Mouse (Mus musculus): ENCODE results near the gene Gpr37l1. TPM values are rescaled to one million over a fixed set of nuclear protein-coding genes. Genes with fewer than 3 reads are reported as not detected.

Gpr37l1 gene
- polyA plus RNA-seq, 1 experiment from 2014 or later, result not detected

GRCm38 (mm10) chr1:135180830-135181229 is 13.3 kb upstream of the Gpr37l1 start:
- Histone ChIP-seq H3K9me3 (replicated peaks) (no peaks in the 10 kb centered on the region), H3K4me3 (no peak overlapping the region), H3K4me2 (no peak overlapping the region), H3K36me3 (ENCODE audit: poor library complexity, severe bottlenecking) (no peaks in the 10 kb centered on the region), H3K27me3 (no peaks in the 10 kb centered on the region), H3K27ac (no peak overlapping the region), H3K4me1 (peaks cover 10% of the 10 kb centered on the region), H3K9ac (no peak overlapping the region)
- WGBS, result 92% methylated on average over 10 of the region's 10 CpGs
- no peak for ATAC-seq

- H3K36me3 ChIP-seq (ENCODE audit: poor library complexity, severe bottlenecking), result no peaks in the 10 kb centered on the region
- no peak overlapping the region for H3K9ac ChIP-seq
- H3K27ac ChIP-seq, result no peak overlapping the region
- no peak for ATAC-seq
- H3K9me3 ChIP-seq (replicated peaks), result no peaks in the 10 kb centered on the region
- 91% methylated on average over 7 of the region's 7 CpGs for WGBS
- H3K27me3 ChIP-seq, result no peaks in the 10 kb centered on the region
- no peak overlapping the region for H3K4me2 ChIP-seq
- H3K4me1 ChIP-seq, result peaks cover 10% of the 10 kb centered on the region
- H3K4me3 ChIP-seq, result no peak overlapping the region
Measured at GRCm38 (mm10) chr1:135178863-135179262, 11.4 kb upstream of the Gpr37l1 start.

- H3K9me3 ChIP-seq (replicated peaks), result no peaks in the 10 kb centered on the region
- H3K27ac ChIP-seq, result no peak overlapping the region
- peaks cover 10% of the 10 kb centered on the region for H3K4me1 ChIP-seq
- no peaks in the 10 kb centered on the region for H3K27me3 ChIP-seq
- 78% methylated on average over 3 of the region's 3 CpGs for whole genome bisulfite sequencing
- no peak for ATAC-seq
- H3K36me3 ChIP-seq (ENCODE audit: poor library complexity, severe bottlenecking), result no peaks in the 10 kb centered on the region
- H3K4me3 ChIP-seq, result no peak overlapping the region
- H3K4me2 ChIP-seq, result no peak overlapping the region
- H3K9ac ChIP-seq, result no peak overlapping the region
Measured at GRCm38 (mm10) chr1:135177724-135178123, 10.2 kb upstream of the Gpr37l1 start.

- H3K27me3 ChIP-seq, result no peaks in the 10 kb centered on the region
- ATAC-seq, result no peak
- H3K9me3 ChIP-seq (replicated peaks), result no peaks in the 10 kb centered on the region
- H3K4me2 ChIP-seq, result no peak overlapping the region
- 77% methylated on average over 3 of the region's 3 CpGs for WGBS
- H3K4me3 ChIP-seq, result no peak overlapping the region
- H3K9ac ChIP-seq, result no peak overlapping the region
- H3K36me3 ChIP-seq (ENCODE audit: poor library complexity, severe bottlenecking), result no peaks in the 10 kb centered on the region
- no peaks in the 10 kb centered on the region for H3K4me1 ChIP-seq
- H3K27ac ChIP-seq, result no peak overlapping the region
Measured at GRCm38 (mm10) chr1:135175176-135175575, 7.7 kb upstream of the Gpr37l1 start.

- no peak overlapping the region for H3K4me3 ChIP-seq
- H3K27me3 ChIP-seq, result no peaks in the 10 kb centered on the region
- no peaks in the 10 kb centered on the region for H3K36me3 ChIP-seq (ENCODE audit: poor library complexity, severe bottlenecking)
- no peak for ATAC-seq
- H3K4me2 ChIP-seq, result no peak overlapping the region
- no peak overlapping the region for H3K9ac ChIP-seq
- 94% methylated on average over 6 of the region's 6 CpGs for WGBS
- no peaks in the 10 kb centered on the region for H3K4me1 ChIP-seq
- no peak overlapping the region for H3K27ac ChIP-seq
- H3K9me3 ChIP-seq (replicated peaks), result no peaks in the 10 kb centered on the region
Measured at GRCm38 (mm10) chr1:135173311-135173710, 5.8 kb upstream of the Gpr37l1 start.

GRCm38 (mm10) chr1:135171984-135172383 is 4.5 kb upstream of the Gpr37l1 start:
- peak; percentile 73 for ATAC-seq
- Histone ChIP-seq H3K36me3 (ENCODE audit: poor library complexity, severe bottlenecking) (no peaks in the 10 kb centered on the region), H3K4me2 (no peak overlapping the region), H3K4me3 (no peak overlapping the region), H3K27me3 (no peaks in the 10 kb centered on the region), H3K27ac (no peak overlapping the region), H3K9ac (no peak overlapping the region), H3K9me3 (replicated peaks) (no peaks in the 10 kb centered on the region), H3K4me1 (no peaks in the 10 kb centered on the region)
- WGBS, result 51% methylated on average over 6 of the region's 6 CpGs

- no peaks in the 10 kb centered on the region for H3K36me3 ChIP-seq (ENCODE audit: poor library complexity, severe bottlenecking)
- WGBS, result 84% methylated on average over 7 of the region's 7 CpGs
- H3K4me1 ChIP-seq, result no peaks in the 10 kb centered on the region
- ATAC-seq, result no peak
- H3K9ac ChIP-seq, result no peak overlapping the region
- no peak overlapping the region for H3K4me2 ChIP-seq
- no peaks in the 10 kb centered on the region for H3K9me3 ChIP-seq (replicated peaks)
- H3K27ac ChIP-seq, result no peak overlapping the region
- H3K4me3 ChIP-seq, result no peak overlapping the region
- no peaks in the 10 kb centered on the region for H3K27me3 ChIP-seq
Measured at GRCm38 (mm10) chr1:135171202-135171601, 3.7 kb upstream of the Gpr37l1 start.

- 0 out of 2 replicates have a peak, but pooled peaks have one; percentile 21 for ATAC-seq
- Histone ChIP-seq H3K27ac (no peak overlapping the region), H3K9ac (no peak overlapping the region), H3K27me3 (no peaks in the 10 kb centered on the region), H3K9me3 (replicated peaks) (no peaks in the 10 kb centered on the region), H3K4me2 (no peak overlapping the region), H3K4me3 (no peak overlapping the region), H3K4me1 (no peaks in the 10 kb centered on the region), H3K36me3 (ENCODE audit: poor library complexity, severe bottlenecking) (no peaks in the 10 kb centered on the region)
- 73% methylated on average over 10 of the region's 10 CpGs for WGBS
Measured at GRCm38 (mm10) chr1:135170299-135170698, 2.8 kb upstream of the Gpr37l1 start.

GRCm38 (mm10) chr1:135169556-135170224 is 2.2 kb upstream of the Gpr37l1 start:
- Histone ChIP-seq H3K36me3 (ENCODE audit: poor library complexity, severe bottlenecking) (no peaks in the 10 kb centered on the region), H3K9me3 (replicated peaks) (no peaks in the 10 kb centered on the region), H3K27ac (no peak overlapping the region), H3K4me1 (no peaks in the 10 kb centered on the region), H3K9ac (no peak overlapping the region), H3K4me2 (no peak overlapping the region), H3K27me3 (no peaks in the 10 kb centered on the region), H3K4me3 (no peak overlapping the region)
- ATAC-seq, result no peak
- WGBS, result 62% methylated on average over 12 of the region's 12 CpGs

- Histone ChIP-seq H3K9me3 (replicated peaks) (no peaks in the 10 kb centered on the region), H3K4me2 (no peak overlapping the region), H3K4me1 (no peaks in the 10 kb centered on the region), H3K27me3 (no peaks in the 10 kb centered on the region), H3K27ac (no peak overlapping the region), H3K4me3 (no peak overlapping the region), H3K9ac (no peak overlapping the region), H3K36me3 (ENCODE audit: poor library complexity, severe bottlenecking) (no peaks in the 10 kb centered on the region)
- WGBS, result 92% methylated on average over 10 of the region's 10 CpGs
- ATAC-seq, result no peak
Measured at GRCm38 (mm10) chr1:135168453-135169200, 1.1 kb upstream of the Gpr37l1 start.

- no peaks in the 10 kb centered on the region for H3K9me3 ChIP-seq (replicated peaks)
- H3K4me2 ChIP-seq, result no peak overlapping the region
- no peak for ATAC-seq
- no peaks in the 10 kb centered on the region; the same call in 1 of the 2 replicates for H3K27me3 ChIP-seq
- no peaks in the 10 kb centered on the region for H3K36me3 ChIP-seq (ENCODE audit: poor library complexity, severe bottlenecking)
- WGBS, result 31% methylated on average over 6 of the region's 6 CpGs
- H3K27ac ChIP-seq, result no peak overlapping the region
- peaks cover 18% of the 10 kb centered on the region for H3K4me1 ChIP-seq
- no peak overlapping the region for H3K9ac ChIP-seq
- H3K4me3 ChIP-seq, result no peak overlapping the region
Measured at GRCm38 (mm10) chr1:135162720-135163119, 4.8 kb downstream of the Gpr37l1 start.

GRCm38 (mm10) chr1:135160411-135161050 is 7.0 kb downstream of the Gpr37l1 start:
- Histone ChIP-seq H3K36me3 (ENCODE audit: poor library complexity, severe bottlenecking) (peaks cover 17% of the 10 kb centered on the region), H3K9ac (no peak overlapping the region), H3K4me1 (peaks cover 18% of the 10 kb centered on the region), H3K9me3 (replicated peaks) (no peaks in the 10 kb centered on the region), H3K4me2 (no peak overlapping the region), H3K4me3 (no peak overlapping the region), H3K27ac (no peak overlapping the region), H3K27me3 (no peaks in the 10 kb centered on the region; the same call in 1 of the 2 replicates)
- no peak for ATAC-seq
- 90% methylated on average over 13 of the region's 13 CpGs for WGBS
